Mouse (Mus musculus): Measurements from ENCODE around the gene Ctnna2. TPM values are rescaled to one million over a fixed set of nuclear protein-coding genes. Genes with fewer than 3 reads are reported as not detected.

Gene Ctnna2
- total and polyA plus RNA-seq, 3 experiments = 0.11 TPM; not detected in 2

DNA sequence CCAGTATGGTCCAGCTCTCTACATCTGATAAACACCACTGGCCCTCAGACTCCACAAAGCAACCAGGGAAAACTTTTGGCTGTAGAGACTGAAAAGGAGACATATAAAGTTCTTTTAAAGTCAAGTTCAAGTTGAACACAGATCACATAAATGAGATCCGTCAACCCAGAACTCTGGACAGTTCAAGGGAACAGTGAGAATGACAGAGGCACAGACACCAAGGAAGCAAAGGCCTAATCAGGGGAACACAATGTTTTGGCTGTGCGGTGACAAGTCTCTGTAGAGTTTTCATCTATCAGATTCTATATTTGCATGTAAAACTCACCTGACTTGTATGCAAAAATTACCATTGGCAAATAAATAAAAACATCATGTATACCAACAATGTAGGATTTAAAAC, 929.3 kb downstream of the Ctnna2 start:
- DNase-seq (ENCODE audit: low spot score) = no peak
- TF ChIP-seq GATA1 (IDR thresholded peaks at IDR 0.05; ENCODE audit: borderline replicate concordance, low read length) (no peak), TAL1 (conservative IDR thresholded peaks at IDR 0.05; ENCODE audit: low read depth, low read length) (no peak), POLR2AphosphoS5 (IDR thresholded peaks at IDR 0.05; ENCODE audit: insufficient replicate concordance, low read depth, low read length) (no peak), GATA2 (IDR thresholded peaks at IDR 0.05; ENCODE audit: borderline replicate concordance, low read depth, low read length) (no peak), CTCF (IDR thresholded peaks at IDR 0.05; ENCODE audit: low read depth, low read length) (no peak)

DNA sequence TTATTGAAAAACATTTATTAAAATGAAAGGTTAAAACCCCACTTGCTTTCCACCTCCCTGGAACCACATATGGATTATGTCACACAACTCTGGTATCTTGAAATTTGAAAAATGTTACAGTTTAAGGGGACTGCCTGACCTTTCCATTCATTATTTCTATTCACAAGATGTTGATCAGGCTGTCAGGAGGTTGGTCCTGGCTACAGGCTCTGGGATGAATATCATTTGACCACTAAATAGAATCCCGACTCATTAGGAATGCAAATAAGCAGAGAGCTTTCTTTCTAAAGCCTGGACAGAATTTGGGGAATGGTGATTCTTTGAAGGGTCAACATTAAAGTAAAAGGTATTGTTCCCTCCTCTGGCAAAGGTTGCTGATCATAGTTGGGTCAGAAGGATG, 931.9 kb downstream of the Ctnna2 start:
- no peaks in the 10 kb centered on the region for H3K36me3 ChIP-seq (replicated peaks)
- H3K4me3 ChIP-seq (ENCODE audit: low read depth, low read length) = no peak overlapping the region
- ATAC-seq (ENCODE audit: extremely low read depth, insufficient number of reproducible peaks, low FRiP score, poor library complexity, severe bottlenecking) (no peak), DNase-seq (ENCODE audit: low spot score) (no peak)
- no peak for TF ChIP-seq TAL1 (conservative IDR thresholded peaks at IDR 0.05; ENCODE audit: low read depth, low read length)
- no peak for TF ChIP-seq CTCF (IDR thresholded peaks at IDR 0.05; ENCODE audit: low read depth, low read length)
- TF ChIP-seq GATA2 (IDR thresholded peaks at IDR 0.05; ENCODE audit: borderline replicate concordance, low read depth, low read length) = no peak
- no peak for TF ChIP-seq GATA1 (IDR thresholded peaks at IDR 0.05; ENCODE audit: borderline replicate concordance, low read length)
- TF ChIP-seq POLR2AphosphoS5 (IDR thresholded peaks at IDR 0.05; ENCODE audit: insufficient replicate concordance, low read depth, low read length) = no peak
- H3K4me1 ChIP-seq (ENCODE audit: insufficient read depth, low read depth, low read length) = no peaks in the 10 kb centered on the region
- H3K9me3 ChIP-seq (replicated peaks) = no peaks in the 10 kb centered on the region
- H3K27me3 ChIP-seq (ENCODE audit: insufficient read depth, low read length) = no peaks in the 10 kb centered on the region

More for the DNA sequence above, 929.3 kb downstream of the Ctnna2 start:
- ATAC-seq (ENCODE audit: extremely low read depth, insufficient number of reproducible peaks, low FRiP score, poor library complexity, severe bottlenecking) = no peak
- no peaks in the 10 kb centered on the region for H3K36me3 ChIP-seq (replicated peaks)
- H3K27me3 ChIP-seq (ENCODE audit: insufficient read depth, low read length) = no peaks in the 10 kb centered on the region
- no peaks in the 10 kb centered on the region for H3K9me3 ChIP-seq (replicated peaks)
- H3K4me3 ChIP-seq (ENCODE audit: low read depth, low read length) = no peak overlapping the region
- no peaks in the 10 kb centered on the region for H3K4me1 ChIP-seq (ENCODE audit: insufficient read depth, low read depth, low read length)

DNA sequence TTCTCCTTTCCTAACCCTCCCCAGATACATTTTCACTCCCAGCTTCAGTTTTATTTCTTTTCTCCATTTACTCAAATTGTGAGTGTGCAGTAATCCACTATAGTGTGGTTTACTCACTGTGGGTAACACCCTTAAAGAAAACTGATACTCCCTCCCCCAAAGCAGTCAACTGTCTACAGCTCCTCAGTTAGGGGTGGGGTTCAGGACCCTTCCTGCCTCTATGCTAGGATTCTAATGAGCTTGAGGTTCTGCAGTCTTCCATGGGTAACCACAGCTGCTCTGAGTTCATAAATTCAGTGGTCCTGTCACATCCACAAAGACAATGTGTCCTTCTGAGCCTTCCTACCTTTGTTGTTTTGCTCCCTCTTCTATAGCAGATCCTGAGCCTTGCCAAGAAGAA, 954.4 kb downstream of the Ctnna2 start:
- no peak overlapping the region for H3K4me3 ChIP-seq (ENCODE audit: low read depth, low read length)
- 0 out of 2 replicates have a peak, but pooled peaks cover 2% of the 10 kb centered on the region for H3K9me3 ChIP-seq (replicated peaks)
- ATAC-seq (ENCODE audit: extremely low read depth, insufficient number of reproducible peaks, low FRiP score, poor library complexity, severe bottlenecking) (no peak), DNase-seq (ENCODE audit: low spot score) (no peak)
- H3K27me3 ChIP-seq (ENCODE audit: insufficient read depth, low read length) = no peaks in the 10 kb centered on the region
- no peaks in the 10 kb centered on the region for H3K4me1 ChIP-seq (ENCODE audit: insufficient read depth, low read depth, low read length)
- TF ChIP-seq POLR2AphosphoS5 (IDR thresholded peaks at IDR 0.05; ENCODE audit: insufficient replicate concordance, low read depth, low read length) (no peak), GATA1 (IDR thresholded peaks at IDR 0.05; ENCODE audit: borderline replicate concordance, low read length) (no peak), GATA2 (IDR thresholded peaks at IDR 0.05; ENCODE audit: borderline replicate concordance, low read depth, low read length) (no peak), CTCF (IDR thresholded peaks at IDR 0.05; ENCODE audit: low read depth, low read length) (no peak), TAL1 (conservative IDR thresholded peaks at IDR 0.05; ENCODE audit: low read depth, low read length) (no peak)
- H3K36me3 ChIP-seq (replicated peaks) = no peaks in the 10 kb centered on the region

DNA sequence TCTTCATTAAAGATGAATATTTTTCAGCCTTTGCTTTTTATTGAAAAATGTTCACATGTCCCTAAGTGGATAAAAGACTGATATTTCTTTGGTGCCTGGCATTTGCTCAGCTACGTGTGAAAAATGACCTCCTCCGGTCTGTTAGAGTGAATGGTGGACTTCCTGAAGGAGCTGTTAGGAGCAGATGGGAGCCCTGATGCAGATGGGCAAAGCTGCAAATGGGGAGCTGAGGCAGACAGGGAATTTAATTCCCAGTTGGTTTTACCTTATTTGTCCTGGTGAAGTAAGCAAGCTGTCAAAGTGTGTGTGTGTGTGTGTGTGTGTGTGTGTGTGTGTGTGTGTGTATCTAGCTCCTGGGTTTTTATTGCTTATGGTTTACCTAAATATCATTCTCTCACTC, 966.3 kb downstream of the Ctnna2 start:
- H3K27me3 ChIP-seq (ENCODE audit: insufficient read depth, low read length) = no peaks in the 10 kb centered on the region
- H3K36me3 ChIP-seq (replicated peaks) = no peaks in the 10 kb centered on the region
- no peak overlapping the region for H3K4me3 ChIP-seq (ENCODE audit: low read depth, low read length)
- DNase-seq (ENCODE audit: low spot score) (no peak), ATAC-seq (ENCODE audit: extremely low read depth, insufficient number of reproducible peaks, low FRiP score, poor library complexity, severe bottlenecking) (no peak)
- no peak for TF ChIP-seq GATA1 (IDR thresholded peaks at IDR 0.05; ENCODE audit: borderline replicate concordance, low read length)
- no peak for TF ChIP-seq GATA2 (IDR thresholded peaks at IDR 0.05; ENCODE audit: borderline replicate concordance, low read depth, low read length)
- no peak for TF ChIP-seq TAL1 (conservative IDR thresholded peaks at IDR 0.05; ENCODE audit: low read depth, low read length)
- TF ChIP-seq CTCF (IDR thresholded peaks at IDR 0.05; ENCODE audit: low read depth, low read length) = no peak
- TF ChIP-seq POLR2AphosphoS5 (IDR thresholded peaks at IDR 0.05; ENCODE audit: insufficient replicate concordance, low read depth, low read length) = no peak
- no peaks in the 10 kb centered on the region for H3K4me1 ChIP-seq (ENCODE audit: insufficient read depth, low read depth, low read length)
- no peaks in the 10 kb centered on the region for H3K9me3 ChIP-seq (replicated peaks)

DNA sequence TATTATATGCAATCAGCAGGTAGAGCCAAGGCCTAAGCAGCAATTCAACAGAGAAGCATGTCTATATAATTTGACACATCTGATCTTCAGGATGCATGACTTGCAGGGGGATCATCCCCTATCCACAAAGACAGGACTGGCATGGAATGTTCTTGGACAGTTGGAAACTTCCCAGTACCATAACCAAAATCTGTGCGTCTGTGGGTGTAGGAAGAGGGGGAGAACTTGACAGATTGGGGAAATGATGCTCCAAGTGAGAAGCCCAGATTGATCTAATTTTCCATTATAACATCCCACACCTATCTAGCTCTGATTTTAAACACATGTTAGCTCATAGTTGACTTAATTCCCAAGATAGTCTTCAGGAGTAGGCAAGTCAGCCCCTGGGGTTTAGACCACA, 968.5 kb downstream of the Ctnna2 start:
- H3K36me3 ChIP-seq (replicated peaks) = no peaks in the 10 kb centered on the region
- H3K4me3 ChIP-seq (ENCODE audit: low read depth, low read length) = no peak overlapping the region
- H3K9me3 ChIP-seq (replicated peaks) = no peaks in the 10 kb centered on the region
- H3K4me1 ChIP-seq (ENCODE audit: insufficient read depth, low read depth, low read length) = no peaks in the 10 kb centered on the region
- TF ChIP-seq POLR2AphosphoS5 (IDR thresholded peaks at IDR 0.05; ENCODE audit: insufficient replicate concordance, low read depth, low read length) (no peak), TAL1 (conservative IDR thresholded peaks at IDR 0.05; ENCODE audit: low read depth, low read length) (no peak), GATA1 (IDR thresholded peaks at IDR 0.05; ENCODE audit: borderline replicate concordance, low read length) (no peak), GATA2 (IDR thresholded peaks at IDR 0.05; ENCODE audit: borderline replicate concordance, low read depth, low read length) (no peak), CTCF (IDR thresholded peaks at IDR 0.05; ENCODE audit: low read depth, low read length) (no peak)
- no peak for ATAC-seq (ENCODE audit: extremely low read depth, insufficient number of reproducible peaks, low FRiP score, poor library complexity, severe bottlenecking)
- no peaks in the 10 kb centered on the region for H3K27me3 ChIP-seq (ENCODE audit: insufficient read depth, low read length)
- no peak for DNase-seq (ENCODE audit: low spot score)

DNA sequence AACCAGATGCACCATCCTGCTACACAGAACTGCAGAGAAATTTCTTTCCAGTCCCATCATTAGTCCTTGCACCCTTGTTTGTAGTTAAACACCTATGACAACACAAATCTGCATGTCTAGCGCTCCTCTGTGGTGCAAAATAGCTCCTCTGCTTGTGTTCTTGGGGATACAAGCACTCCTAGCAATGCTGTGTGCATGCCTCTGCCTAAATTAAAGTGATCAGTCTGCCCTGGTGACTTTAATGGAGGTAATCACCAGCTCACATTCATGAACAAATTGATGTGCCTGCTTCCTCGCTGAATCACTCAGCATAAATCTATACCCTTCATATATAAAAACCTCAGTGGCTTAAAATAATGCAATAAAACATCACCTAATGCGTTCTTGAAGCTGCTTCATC, 987.4 kb downstream of the Ctnna2 start:
- no peak for DNase-seq (ENCODE audit: low spot score)
- no peak overlapping the region for H3K4me3 ChIP-seq (ENCODE audit: low read depth, low read length)
- TF ChIP-seq CTCF (IDR thresholded peaks at IDR 0.05; ENCODE audit: low read depth, low read length) (no peak), GATA1 (IDR thresholded peaks at IDR 0.05; ENCODE audit: borderline replicate concordance, low read length) (no peak), POLR2AphosphoS5 (IDR thresholded peaks at IDR 0.05; ENCODE audit: insufficient replicate concordance, low read depth, low read length) (no peak), TAL1 (conservative IDR thresholded peaks at IDR 0.05; ENCODE audit: low read depth, low read length) (no peak), GATA2 (IDR thresholded peaks at IDR 0.05; ENCODE audit: borderline replicate concordance, low read depth, low read length) (no peak)
- H3K27me3 ChIP-seq (ENCODE audit: insufficient read depth, low read length) = no peaks in the 10 kb centered on the region
- no peaks in the 10 kb centered on the region for H3K4me1 ChIP-seq (ENCODE audit: insufficient read depth, low read depth, low read length)
- peaks cover 6% of the 10 kb centered on the region for H3K9me3 ChIP-seq (replicated peaks)
- ATAC-seq (ENCODE audit: extremely low read depth, insufficient number of reproducible peaks, low FRiP score, poor library complexity, severe bottlenecking) = no peak
- no peaks in the 10 kb centered on the region for H3K36me3 ChIP-seq (replicated peaks)
